In genomic region chr13:23698300-23698693, GRCm38 (mm10) we compare ENCODE assay signal across 8 mouse cellular contexts. TPM values are rescaled to one million over a fixed set of nuclear protein-coding genes. Genes with fewer than 3 reads are reported as not detected.
A peak's percentile ranks its signal among the peaks of the same experiment; 100 is the strongest.
DNase-seq lines count a peak whose midpoint lies in the region; ATAC-seq lines count a peak whose summit lies in the region.

Gene Hist1h4c (minus strand): TSS chr13:23698454.

- no peaks in the 10 kb centered on the region for H3K9me3 ChIP-seq in hindbrain, embryonic 16.5 days (ENCODE audit: control insufficient read depth, low read length)

- peak within 1 kb of the TSS; percentile 49 for H3K4me3 ChIP-seq in hindbrain, embryonic 16.5 days (ENCODE audit: low read length)
- H3K4me3 ChIP-seq in macrophage (ENCODE audit: inconsistent target): peak within 1 kb of the TSS; percentile 12; the same call in 1 of the 2 replicates

- peak within 1 kb of the TSS; percentile 81 for H3K4me2 ChIP-seq in hindbrain, embryonic 16.5 days (ENCODE audit: low read length)

- ATAC-seq in hindbrain, embryonic 16.5 days: peak; percentile 98

- under 1% methylated on average over 17 of the region's 22 CpGs for WGBS in hindbrain, embryonic 16.5 days
- 0% methylated on average over 14 of the region's 22 CpGs for WGBS in macrophage (ENCODE audit: missing documents)

- no peaks in the 10 kb centered on the region for H3K27me3 ChIP-seq in hindbrain, embryonic 16.5 days (replicated peaks; ENCODE audit: control insufficient read depth, insufficient read depth, low read length)

- H3K4me1 ChIP-seq in hindbrain, embryonic 16.5 days (ENCODE audit: control insufficient read depth, insufficient read depth, low read depth, low read length): peaks cover 8% of the 10 kb centered on the region

- peak within 1 kb of the TSS; percentile 64 for H3K9ac ChIP-seq in hindbrain, embryonic 16.5 days (ENCODE audit: low read depth, low read length)

- H3K79me2 ChIP-seq in macrophage (ENCODE audit: inconsistent target): no peaks in the 10 kb centered on the region

- peak; percentile 85 for DNase-seq in WW6 (ENCODE audit: low read depth, low spot score)
- DNase-seq in cerebellum, postnatal 4 days (ENCODE audit: low spot score in 2 of 2): peak; percentile 95 to 98
- DNase-seq in gastrocnemius, adult 18-20 months (ENCODE audit: low spot score): peak; percentile 100
- DNase-seq in left cerebral cortex, adult 18-20 months (ENCODE audit: low spot score in 2 of 2): peak; percentile 98
- DNase-seq in right cerebral cortex, adult 18-20 months: peak; percentile 97
- peak; percentile 93 for DNase-seq in urinary bladder, postnatal 10 days (ENCODE audit: low spot score)

- no peaks in the 10 kb centered on the region for H3K36me3 ChIP-seq in hindbrain, embryonic 16.5 days (ENCODE audit: control insufficient read depth, insufficient read depth, low read length)
- no peaks in the 10 kb centered on the region for H3K36me3 ChIP-seq in macrophage (ENCODE audit: inconsistent target)

- peak within 1 kb of the TSS; percentile 82 for H3K27ac ChIP-seq in hindbrain, embryonic 16.5 days (ENCODE audit: low read depth, low read length)
- H3K27ac ChIP-seq in macrophage: peak within 1 kb of the TSS; percentile 41

RNA-seq across cellular contexts. Expression of gene Hist1h4c, which starts in this region (rescaled TPM):
- 10 to 100 TPM; 57.1 to 66.2 TPM for total RNA-seq in gastrocnemius, adult 18-20 months (2021)
- polyA plus RNA-seq in hindbrain, embryonic 16.5 days (2015; fragmentation: Nextera tagmentation; extraction: Ambion mirVana): 2.0 and 2.5 TPM in 2 replicates
- total RNA-seq in left cerebral cortex, adult 18-20 months (2021): 100 to 1,000 TPM; 114 to 117 TPM
- 10 to 100 TPM in 14 of 26 experiments, 1 to 10 TPM in 12; 4.0 to 49.2 (median 11.4) TPM for total RNA-seq in macrophage (2018; cell fraction: chromatin; rRNA removed)
- total RNA-seq in macrophage (2018; cell fraction: cytosol; rRNA removed): 10 to 100 TPM; 16.3 to 87.3 (median 38.2) TPM
- 100 to 1,000 TPM in 1 of 26 experiments, 10 to 100 TPM in 23, 1 to 10 TPM in 2; 4.8 to 101 (median 22.1) TPM for total RNA-seq in macrophage (2018; cell fraction: nucleus; rRNA removed)
- 0.53 TPM in 1 of 3 replicates, not detected in the others for polyA plus RNA-seq in macrophage (2018)

Comparison
In these comparisons a context has a peak if more than half of its experiments do, and no peak if none do; other contexts are left out.
1. Peak in every context shown above with its lines: DNase-seq, ATAC-seq, H3K4me3 ChIP-seq and H3K27ac ChIP-seq.